31 mouse cellular contexts compared by ENCODE assay signal in the genomic region with DNA sequence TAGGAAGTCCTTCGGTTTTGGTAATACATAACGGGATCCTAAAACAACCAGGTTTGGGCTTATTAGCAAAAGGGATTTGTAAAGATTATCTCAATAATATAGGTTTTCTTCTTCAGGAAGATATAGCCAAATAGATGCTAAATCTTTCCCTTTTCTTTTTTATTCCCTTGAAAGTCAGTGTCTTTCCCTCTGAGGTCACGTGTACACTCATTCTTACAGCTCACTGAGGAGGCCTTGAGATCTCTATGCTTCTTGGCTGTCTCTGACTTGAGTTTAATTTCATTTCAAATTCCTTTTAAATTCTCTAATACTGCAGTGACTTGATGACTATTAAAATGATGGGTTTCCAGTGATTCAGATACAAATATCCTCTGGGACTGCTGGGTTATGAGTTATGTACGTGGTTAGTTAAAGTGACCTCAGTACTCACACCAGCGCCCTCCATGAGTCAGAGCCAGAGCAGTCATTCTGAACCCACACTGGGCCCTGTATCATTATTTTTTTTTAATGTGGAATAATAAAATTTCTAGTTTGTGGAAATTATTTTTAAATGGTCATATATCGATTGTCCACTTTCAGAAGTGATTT. TPM values are rescaled to one million over a fixed set of nuclear protein-coding genes. Genes with fewer than 3 reads are reported as not detected.
A peak's percentile ranks its signal among the peaks of the same experiment; 100 is the strongest.
DNase-seq lines count a peak whose midpoint lies in the region; ATAC-seq and TF ChIP-seq lines count a peak whose summit lies in the region.
"Had no signal": no experiment of that assay in that cellular context is flagged by ENCODE, and none has a peak within 500 bp of the region (broad histone marks: within the 10 kb centered on the region; RNA-seq: fewer than 3 reads in every experiment).

No protein-coding gene starts in this region.

- WGBS in forebrain, embryonic 11.5 days, result 92% methylated on average over 6 of the region's 6 CpGs

- no peak overlapping the region for H3K9ac ChIP-seq in forebrain, embryonic 11.5 days (ENCODE audit: low read length)
- H3K9ac ChIP-seq: embryonic facial prominence, embryonic 13.5 days; heart, embryonic 13.5 days; intestine, embryonic 15.5 days; limb, embryonic 12.5 days; liver, embryonic 15.5 days; lung, embryonic 15.5 days; midbrain, embryonic 15.5 days; neural tube, embryonic 12.5 days had no signal

- no peaks in the 10 kb centered on the region for H3K4me1 ChIP-seq in forebrain, embryonic 11.5 days (replicated peaks; ENCODE audit: control insufficient read depth, insufficient read depth, low read length)
- H3K4me1 ChIP-seq: embryonic facial prominence, embryonic 13.5 days; heart, embryonic 13.5 days; intestine, embryonic 15.5 days; liver, embryonic 15.5 days; lung, embryonic 15.5 days; midbrain, embryonic 10.5 days; midbrain, embryonic 15.5 days; neural tube, embryonic 12.5 days had no signal

- H3K79me2 ChIP-seq in myocyte (ENCODE audit: control insufficient read depth, insufficient read depth), result no peaks in the 10 kb centered on the region

- H3K4me3 ChIP-seq in gastrocnemius, adult 2 months, result no peak overlapping the region
- H3K4me3 ChIP-seq in myocyte, result no peak overlapping the region
- H3K4me3 ChIP-seq in forebrain, embryonic 11.5 days (ENCODE audit: low read depth, low read length), result no peak overlapping the region
- H3K4me3 ChIP-seq: embryonic facial prominence, embryonic 13.5 days; heart, embryonic 13.5 days; intestine, embryonic 15.5 days; limb, embryonic 12.5 days; liver, embryonic 15.5 days; lung, embryonic 15.5 days; midbrain, embryonic 10.5 days; midbrain, embryonic 15.5 days; neural tube, embryonic 12.5 days had no signal

- ATAC-seq in forebrain, embryonic 11.5 days (replicated peaks; ENCODE audit: low FRiP score), result no peak
- ATAC-seq: forebrain, embryonic 14.5 days; hindbrain, postnatal 0 days; intestine, embryonic 15.5 days; midbrain, embryonic 15.5 days had no signal

- TF ChIP-seq POLR2A in myocyte (IDR thresholded peaks at IDR 0.05; ENCODE audit: insufficient read length, low read depth), result no peak

- H3K9me3 ChIP-seq in forebrain, embryonic 11.5 days (ENCODE audit: control insufficient read depth, low read length), result no peaks in the 10 kb centered on the region
- H3K9me3 ChIP-seq: embryonic facial prominence, embryonic 13.5 days; G1E; heart, embryonic 13.5 days; intestine, embryonic 15.5 days; limb, embryonic 12.5 days; liver, embryonic 15.5 days; lung, embryonic 15.5 days; midbrain, embryonic 10.5 days; midbrain, embryonic 15.5 days; neural tube, embryonic 12.5 days had no signal

- peak overlapping the region; percentile 40 for H3K4me2 ChIP-seq in myocyte (ENCODE audit: low read depth)
- H3K4me2 ChIP-seq in forebrain, embryonic 11.5 days (ENCODE audit: low read depth, low read length, severe bottlenecking), result no peak overlapping the region
- H3K4me2 ChIP-seq: embryonic facial prominence, embryonic 13.5 days; heart, embryonic 13.5 days; intestine, embryonic 15.5 days; limb, embryonic 12.5 days; liver, embryonic 15.5 days; lung, embryonic 15.5 days; midbrain, embryonic 15.5 days; neural tube, embryonic 12.5 days had no signal

- H3K36me3 ChIP-seq in myocyte (ENCODE audit: control insufficient read depth, insufficient read depth), result no peaks in the 10 kb centered on the region
- no peaks in the 10 kb centered on the region for H3K36me3 ChIP-seq in forebrain, embryonic 11.5 days (ENCODE audit: control insufficient read depth, insufficient read depth, low read length)
- H3K36me3 ChIP-seq: embryonic facial prominence, embryonic 13.5 days; G1E; heart, embryonic 13.5 days; intestine, embryonic 15.5 days; limb, embryonic 12.5 days; liver, embryonic 15.5 days; lung, embryonic 15.5 days; midbrain, embryonic 10.5 days; midbrain, embryonic 15.5 days; neural tube, embryonic 12.5 days had no signal

- TF ChIP-seq CTCF in gastrocnemius, adult 2 months (IDR thresholded peaks at IDR 0.05), result no peak

- intact Hi-C loops in gastrocnemius, adult 2 months (cut with DNase I), result loop anchor here (10.0 kb wide), 1 partner anchor 297 kb away; no protein-coding TSS in a partner anchor
- intact Hi-C loops in heart, postnatal 25 days (cut with DNase I), result no loop called here
- intact Hi-C loops in left cerebral cortex, postnatal 4 days (cut with DNase I), result no loop called here

- H3K27me3 ChIP-seq in myocyte (ENCODE audit: control insufficient read depth, insufficient read depth, insufficient read length), result no peaks in the 10 kb centered on the region
- H3K27me3 ChIP-seq in forebrain, embryonic 11.5 days (ENCODE audit: control insufficient read depth, insufficient read depth, low read length), result no peaks in the 10 kb centered on the region
- H3K27me3 ChIP-seq: embryonic facial prominence, embryonic 13.5 days; heart, embryonic 13.5 days; intestine, embryonic 15.5 days; limb, embryonic 12.5 days; liver, embryonic 15.5 days; lung, embryonic 15.5 days; midbrain, embryonic 15.5 days; neural tube, embryonic 12.5 days had no signal

- DNase-seq in gastrocnemius, adult 2 months, result peak; percentile 16
- DNase-seq in gastrocnemius, postnatal 4 days (ENCODE audit: low spot score in 2 of 2), result no peak
- peak; percentile 56 for DNase-seq in Muller cell, postnatal 12 days (ENCODE audit: inconsistent ontology term)
- DNase-seq in adrenal gland, postnatal 14 days, result peak; percentile 24
- no peak for DNase-seq in heart, postnatal 25 days (ENCODE audit: low spot score)
- DNase-seq in forebrain, embryonic 11.5 days (ENCODE audit: low spot score), result no peak
- no peak for DNase-seq in left cerebral cortex, postnatal 4 days
- DNase-seq: B cell, adult 2 months; cerebellum, adult 18-20 months; cerebellum, postnatal 10 days; heart, postnatal 10 days; kidney, adult 8-10 months; kidney, postnatal 10 days; layer of hippocampus, adult 9-11 months; right cerebral cortex, adult 18-20 months; thymus, adult 18-20 months; thymus, postnatal 36 days had no signal

- no peak overlapping the region for H3ac ChIP-seq in myocyte (ENCODE audit: control insufficient read depth, insufficient read length)

- H3K27ac ChIP-seq in gastrocnemius, adult 2 months, result no peak overlapping the region
- H3K27ac ChIP-seq in forebrain, embryonic 11.5 days (ENCODE audit: low read depth, low read length), result no peak overlapping the region
- H3K27ac ChIP-seq: embryonic facial prominence, embryonic 13.5 days; heart, embryonic 13.5 days; hindbrain, postnatal 0 days; intestine, embryonic 15.5 days; limb, embryonic 12.5 days; liver, embryonic 15.5 days; lung, embryonic 15.5 days; midbrain, embryonic 10.5 days; midbrain, embryonic 15.5 days; neural tube, embryonic 12.5 days; stomach, postnatal 0 days had no signal

TF ChIP-seq in myocyte, 11 proteins besides CTCF, POLR2A, EP300 and RAD21:
- TF ChIP-seq CEBPB (IDR thresholded peaks at IDR 0.05; ENCODE audit: insufficient read depth, poor library complexity, severe bottlenecking), result 0 out of 2 replicates have a peak, but pooled peaks have one; percentile 4
- TF ChIP-seq USF1 (IDR thresholded peaks at IDR 0.05; ENCODE audit: low read depth), result peak; percentile 94
- no peak for TF ChIP-seq MYOG (IDR thresholded peaks at IDR 0.05; ENCODE audit: control insufficient read depth in 1 of 3, insufficient read depth in 1 of 3, insufficient read length in 2 of 3, low read depth in 2 of 3)
- TF ChIP-seq TCF12 (IDR thresholded peaks at IDR 0.05; ENCODE audit: insufficient read depth, poor library complexity, severe bottlenecking), result no peak
- no peak for TF ChIP-seq MAX (IDR thresholded peaks at IDR 0.05; ENCODE audit: low read depth)
- TF ChIP-seq MYOD1 (IDR thresholded peaks at IDR 0.05; ENCODE audit: control insufficient read depth in 1 of 3, insufficient read length in 2 of 3, low read depth in 2 of 3), result no peak
- TF ChIP-seq POLR2AphosphoS2 (IDR thresholded peaks at IDR 0.05; ENCODE audit: insufficient read length, low read depth), result no peak
TF ChIP-seq in myocyte: peak in this region for 2.

RNA-seq across cellular contexts. Expression of a gene that starts 24.2 kb away (rescaled TPM):
- 10 to 100 TPM; 15.2 to 15.9 TPM for total RNA-seq in gastrocnemius, adult 2 months (2021)
- total RNA-seq in gastrocnemius, postnatal 4 days (2021), result 10 to 100 TPM; 36.8 to 44.8 TPM
- total RNA-seq in adrenal gland, postnatal 14 days (2021), result 21.3 and 24.4 TPM in 2 replicates
- 4.0 TPM for polyA plus RNA-seq in myocyte (2012; fragmentation: generic; extraction: Trizol)
- total RNA-seq in heart, postnatal 25 days (2021), result 100 to 1,000 TPM; 119 to 122 TPM
- 14.7 and 16.0 TPM in 2 replicates for polyA plus RNA-seq in forebrain, embryonic 11.5 days (2014; fragmentation: Nextera tagmentation; extraction: Ambion mirVana)
- total RNA-seq in left cerebral cortex, postnatal 4 days (2021), result 10 to 100 TPM; 82.4 to 90.3 TPM

Comparison
In these comparisons a context has a peak if more than half of its experiments do, and no peak if none do; other contexts are left out.
1. DNase-seq: peak in gastrocnemius, adult 2 months (single experiment), Muller cell, postnatal 12 days (single experiment) and adrenal gland, postnatal 14 days (single experiment); none in gastrocnemius, postnatal 4 days (0 of 2), heart, postnatal 25 days (single experiment), forebrain, embryonic 11.5 days (single experiment) and left cerebral cortex, postnatal 4 days (single experiment).